Mouse (Mus musculus) heart, adult 8-10 months (tissue): Measurements from ENCODE around the gene Rgl2. TPM values are rescaled to one million over a fixed set of nuclear protein-coding genes. Genes with fewer than 3 reads are reported as not detected.

Source experiments
- DNase-seq: peaks from one replicate; pipeline ENCODE4 v3.0.0; 2022; ENCODE audit warnings: low spot score
- total RNA-seq, 4 experiments: library from RNA; stranded (reverse); gene quantifications; 2 replicates each; pipeline ENCODE4 v1.2.4; 2022

Rgl2 gene
- total RNA-seq, 4 experiments from 2014 or later, result 29.8 to 35.1 (median 34.1) TPM

DNA sequence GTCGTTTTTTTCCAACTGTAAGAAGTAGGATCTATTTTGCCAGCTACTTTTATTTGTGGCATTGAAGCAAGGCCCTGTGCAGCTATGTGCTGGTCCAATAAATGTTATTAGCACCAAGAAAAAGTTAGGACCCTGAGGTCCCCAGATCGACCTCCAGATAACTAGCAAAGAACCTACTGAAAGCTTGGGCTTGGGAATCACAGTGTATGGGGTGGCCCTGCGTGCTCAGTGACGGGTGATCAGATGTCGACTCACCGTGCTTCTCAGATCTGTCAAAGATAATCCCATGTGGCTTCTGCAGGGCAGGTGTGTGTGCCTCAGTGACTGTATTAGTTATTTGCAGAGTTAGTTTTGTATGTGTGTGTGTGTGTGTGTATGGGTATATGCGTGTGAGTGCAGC, 8.0 kb upstream of the Rgl2 start:
- no peak for DNase-seq

DNA sequence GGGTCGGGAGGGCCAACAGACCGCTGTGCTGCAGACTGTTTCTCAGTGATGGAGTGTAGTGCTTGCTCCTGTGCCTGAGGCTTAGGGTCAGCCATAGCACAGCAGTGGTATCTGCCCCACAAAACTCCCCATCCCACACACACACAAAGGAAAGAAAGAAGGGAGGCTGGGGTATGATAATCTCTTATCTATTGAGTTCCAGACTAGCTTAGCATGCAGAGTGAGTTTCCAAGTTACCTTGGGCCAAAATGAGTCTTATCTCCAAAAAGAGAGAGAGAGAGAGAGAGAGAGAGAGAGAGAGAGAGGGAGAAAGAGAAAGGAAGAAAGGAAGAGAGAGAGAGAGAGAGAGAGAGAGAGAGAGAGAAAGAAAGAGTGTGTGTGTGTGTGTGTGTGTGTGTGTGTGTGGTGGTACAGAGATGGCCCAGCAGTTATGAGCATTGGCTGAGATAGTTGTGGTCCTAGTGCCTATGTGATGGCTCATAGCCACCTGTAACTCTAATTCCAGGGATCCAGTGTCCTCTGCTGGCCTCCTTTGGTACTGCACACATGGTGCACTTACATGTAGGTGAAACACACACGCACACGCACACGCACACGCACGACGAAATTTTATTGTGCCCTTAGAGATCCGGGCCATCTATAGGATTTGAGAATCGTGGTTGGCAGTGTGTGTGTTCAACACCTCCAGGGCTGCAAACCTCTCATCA, 4.6 kb upstream of the Rgl2 start:
- no peak for DNase-seq

DNA sequence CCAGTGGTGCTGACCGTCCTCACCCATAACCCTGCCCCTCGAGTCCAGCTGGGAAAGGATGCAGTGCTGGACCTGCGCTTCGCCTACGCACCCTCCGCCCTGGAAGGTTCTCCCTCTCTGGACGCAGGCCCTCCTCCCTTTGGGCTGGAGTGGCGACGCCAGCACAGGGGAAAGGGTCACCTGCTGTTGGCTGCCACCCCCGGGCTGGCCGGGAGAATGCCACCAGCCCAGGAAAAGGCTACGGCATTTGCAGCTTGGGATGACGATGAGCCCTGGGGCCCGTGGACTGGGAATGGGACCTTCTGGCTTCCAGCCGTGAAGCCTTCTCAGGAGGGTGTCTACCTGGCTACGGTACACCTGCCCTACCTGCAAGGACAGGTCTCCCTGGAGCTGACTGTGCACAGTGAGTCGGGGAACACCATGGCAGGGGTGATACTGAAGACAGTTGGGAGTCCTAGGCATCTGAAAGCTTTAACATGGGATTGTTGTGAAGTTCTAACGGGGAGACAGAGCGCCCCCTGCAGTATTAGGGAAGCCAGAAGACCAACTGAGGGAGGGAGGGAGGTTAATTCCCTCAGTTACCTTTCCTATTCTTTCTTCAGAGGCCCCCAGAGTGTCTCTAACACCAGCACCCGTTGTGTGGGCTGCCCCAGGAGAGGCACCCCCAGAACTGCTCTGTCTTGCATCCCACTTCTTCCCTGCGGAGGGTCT, 3.8 kb upstream of the Rgl2 start:
- DNase-seq, result no peak

DNA sequence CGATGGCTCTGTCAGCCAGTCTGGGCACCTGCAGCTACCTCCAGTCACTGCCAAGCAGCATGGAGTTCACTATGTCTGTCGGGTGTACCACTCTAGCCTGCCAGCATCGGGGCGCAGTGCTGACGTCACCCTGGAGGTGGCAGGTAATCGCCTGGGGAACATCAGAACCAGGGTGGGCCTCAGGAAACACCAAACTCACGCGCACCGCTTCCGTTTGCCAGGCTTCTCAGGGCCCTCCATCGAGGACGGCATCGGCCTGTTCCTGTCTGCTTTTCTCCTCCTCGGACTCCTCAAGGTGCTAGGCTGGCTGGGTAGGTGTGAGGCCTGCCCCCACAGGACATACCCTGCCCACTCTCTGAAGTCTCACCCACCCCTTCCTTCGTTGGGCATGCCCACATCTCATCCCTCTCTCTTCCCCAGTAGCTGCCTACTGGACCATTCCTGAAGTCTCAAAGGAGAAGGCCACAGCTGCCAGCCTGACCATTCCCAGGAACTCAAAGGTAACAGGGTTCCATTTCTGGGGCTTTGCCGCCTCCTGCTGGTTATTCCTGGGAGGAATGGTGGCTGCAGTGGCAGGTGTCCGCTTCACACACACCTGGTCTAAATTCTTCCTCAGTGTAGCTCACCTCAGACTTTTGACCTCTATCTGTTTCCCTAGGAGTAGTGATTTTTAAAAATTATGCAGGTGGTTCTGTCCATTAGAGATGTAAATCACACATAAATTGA, 3.0 kb upstream of the Rgl2 start:
- DNase-seq, result no peak

DNA sequence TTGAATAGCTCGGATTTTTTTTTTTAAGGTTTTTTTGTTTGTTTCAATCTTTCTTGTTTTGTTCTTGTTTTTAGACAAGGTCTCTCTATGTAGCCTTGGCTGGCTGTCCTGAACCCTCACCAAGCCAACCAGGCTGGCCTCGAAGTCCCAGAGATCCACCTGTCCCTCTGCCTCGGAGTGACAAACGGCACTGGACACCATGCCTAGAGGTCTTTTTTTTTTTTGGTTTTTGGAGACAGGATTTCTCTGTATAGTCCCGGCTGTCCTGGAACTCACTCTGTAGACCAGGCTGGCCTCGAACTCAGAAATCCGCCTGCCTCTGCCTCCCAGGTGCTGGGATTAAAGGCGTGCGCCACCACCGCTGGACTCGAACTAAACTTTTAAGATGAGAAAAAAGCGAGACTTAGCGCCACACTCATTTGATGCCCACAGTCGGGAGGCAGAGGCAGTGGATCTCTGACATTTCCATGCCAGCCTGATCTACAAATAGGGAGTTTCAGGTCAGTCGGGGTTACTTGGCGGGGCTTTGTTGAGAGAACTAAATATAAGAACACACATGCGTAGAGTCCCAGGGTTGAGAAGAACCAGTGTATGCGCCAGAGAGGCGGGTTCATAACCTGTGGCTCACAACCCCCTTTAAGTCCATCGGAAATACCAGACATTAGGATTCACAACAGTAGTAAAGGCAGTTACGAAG, 944 bp upstream of the Rgl2 start:
- no peak for DNase-seq

DNA sequence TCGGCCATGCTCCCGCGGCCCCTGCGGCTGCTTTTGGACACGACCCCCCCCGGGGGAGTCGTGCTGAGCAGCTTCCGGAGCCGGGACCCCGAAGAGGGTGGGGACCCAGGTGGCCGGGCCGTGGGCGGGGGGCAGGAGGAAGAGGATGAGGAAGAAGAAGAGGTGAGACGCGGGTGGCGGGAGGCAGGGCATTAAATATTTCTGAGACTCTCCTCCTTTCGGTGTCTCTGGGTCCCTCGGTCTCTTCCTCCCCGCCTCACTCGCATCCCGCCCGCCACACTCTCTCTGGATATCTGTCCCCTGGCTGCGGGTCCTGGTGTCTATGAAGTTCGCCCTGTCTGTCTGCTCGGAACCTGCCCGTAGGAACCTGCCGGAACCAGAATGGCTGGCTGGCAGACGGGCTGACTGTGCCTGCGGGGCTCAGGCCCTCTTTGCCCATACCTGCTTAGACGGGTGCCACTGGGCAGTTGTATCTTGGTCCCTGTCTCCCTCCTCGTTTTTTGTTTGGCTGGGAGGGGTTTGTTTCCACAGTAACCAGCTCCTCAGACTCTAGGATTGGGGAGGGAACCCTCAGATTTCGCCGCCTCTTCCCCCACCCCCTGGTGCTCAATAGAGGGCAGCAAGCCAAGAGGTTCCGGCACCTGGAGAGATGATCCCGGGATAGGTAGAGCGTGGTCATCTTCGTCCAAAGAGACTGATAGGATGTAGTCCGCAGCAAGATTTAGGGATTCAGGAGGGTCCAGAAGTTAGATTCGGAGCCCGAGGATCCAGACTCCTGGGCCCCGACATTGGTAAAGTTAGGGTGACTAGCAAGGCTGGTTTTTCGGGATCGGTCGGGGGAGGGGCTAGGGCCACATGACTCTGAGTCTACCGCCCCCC, 1.2 kb downstream of the Rgl2 start:
- DNase-seq, result peak; percentile 53

DNA sequence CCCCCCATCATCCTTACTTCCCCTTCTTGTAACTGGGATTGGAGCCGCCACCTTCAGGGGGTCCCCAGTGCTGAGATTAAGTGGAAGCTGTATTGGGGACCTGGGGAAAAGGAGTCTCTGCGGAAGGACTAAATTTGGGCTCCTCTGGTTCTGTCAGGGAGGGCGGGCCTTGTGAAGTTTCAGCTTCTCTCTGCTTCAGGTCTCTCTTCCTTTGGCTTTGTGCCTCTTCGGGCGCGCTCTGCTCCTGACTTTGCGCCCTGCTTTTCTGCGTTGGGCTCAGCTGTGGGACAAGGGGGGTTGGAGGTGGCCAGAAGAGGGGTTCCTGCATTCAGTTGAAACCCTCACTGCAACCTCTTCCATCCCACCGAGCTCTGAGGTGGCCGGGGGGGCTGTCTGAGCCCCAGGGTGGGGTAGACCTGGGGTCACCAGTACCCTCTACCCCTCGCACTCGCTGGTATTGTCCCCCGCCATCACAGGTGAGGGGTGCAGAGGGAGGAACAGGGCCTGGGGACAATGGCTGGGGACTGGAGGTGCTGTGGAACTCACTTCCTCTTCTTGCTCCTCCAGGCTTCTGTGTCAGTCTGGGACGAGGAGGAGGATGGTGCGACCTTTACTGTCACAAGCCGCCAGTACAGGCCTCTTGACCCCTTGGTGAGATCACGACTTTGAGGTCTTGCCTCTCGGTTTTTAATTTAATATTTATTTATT, 2.0 kb downstream of the Rgl2 start:
- no peak for DNase-seq

DNA sequence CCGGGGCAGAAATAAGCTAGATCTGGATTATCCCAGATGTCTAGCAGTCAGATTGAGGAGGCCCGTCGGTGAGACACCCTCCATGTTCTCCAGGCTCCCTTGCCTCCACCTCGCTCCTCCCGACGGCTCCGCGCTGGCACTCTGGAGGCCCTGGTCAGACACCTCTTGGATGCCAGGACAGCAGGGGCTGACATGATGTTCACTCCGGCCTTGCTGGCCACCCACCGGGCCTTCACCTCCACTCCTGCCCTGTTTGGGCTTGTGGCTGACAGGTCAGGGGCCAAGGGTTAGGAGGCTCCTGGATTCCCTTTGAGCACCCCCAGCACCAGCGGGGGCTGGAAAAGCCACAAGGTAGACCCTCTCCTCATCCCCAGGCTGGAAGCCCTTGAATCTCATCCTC, 2.6 kb downstream of the Rgl2 start:
- DNase-seq, result no peak

DNA sequence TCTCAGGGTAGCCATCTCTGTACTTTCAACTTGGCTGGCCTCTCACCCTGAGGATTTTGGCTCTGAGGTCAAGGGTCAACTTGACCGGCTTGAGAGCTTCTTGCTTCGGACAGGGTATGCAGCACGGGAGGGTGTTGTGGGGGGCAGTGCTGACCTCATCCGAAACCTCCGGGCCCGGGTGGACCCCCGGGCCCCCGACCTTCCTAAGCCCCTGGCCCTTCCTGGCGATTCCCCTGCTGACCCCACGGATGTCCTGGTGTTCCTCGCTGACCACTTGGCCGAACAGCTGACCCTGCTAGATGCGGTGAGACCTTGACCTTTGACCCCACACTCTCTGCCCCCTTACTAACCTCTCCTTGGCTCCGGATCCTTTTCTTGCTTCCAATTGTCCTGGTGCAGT, 3.1 kb downstream of the Rgl2 start:
- no peak for DNase-seq

DNA sequence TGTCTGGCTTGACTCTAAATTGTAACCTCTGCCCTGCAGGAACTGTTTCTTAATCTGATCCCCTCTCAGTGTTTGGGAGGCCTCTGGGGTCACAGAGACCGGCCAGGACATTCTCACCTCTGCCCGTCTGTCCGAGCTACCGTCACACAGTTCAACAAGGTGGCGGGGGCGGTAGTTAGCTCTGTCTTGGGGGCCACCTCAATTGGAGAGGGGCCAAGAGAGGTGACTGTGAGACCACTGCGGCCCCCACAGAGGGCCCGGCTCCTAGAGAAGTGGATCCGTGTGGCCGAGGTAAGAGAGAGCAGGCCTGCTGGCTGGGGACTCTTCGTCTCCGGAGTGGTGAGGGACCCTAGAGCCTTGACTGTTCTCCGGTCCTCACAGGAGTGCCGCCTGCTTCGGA, 3.6 kb downstream of the Rgl2 start:
- DNase-seq, result no peak

DNA sequence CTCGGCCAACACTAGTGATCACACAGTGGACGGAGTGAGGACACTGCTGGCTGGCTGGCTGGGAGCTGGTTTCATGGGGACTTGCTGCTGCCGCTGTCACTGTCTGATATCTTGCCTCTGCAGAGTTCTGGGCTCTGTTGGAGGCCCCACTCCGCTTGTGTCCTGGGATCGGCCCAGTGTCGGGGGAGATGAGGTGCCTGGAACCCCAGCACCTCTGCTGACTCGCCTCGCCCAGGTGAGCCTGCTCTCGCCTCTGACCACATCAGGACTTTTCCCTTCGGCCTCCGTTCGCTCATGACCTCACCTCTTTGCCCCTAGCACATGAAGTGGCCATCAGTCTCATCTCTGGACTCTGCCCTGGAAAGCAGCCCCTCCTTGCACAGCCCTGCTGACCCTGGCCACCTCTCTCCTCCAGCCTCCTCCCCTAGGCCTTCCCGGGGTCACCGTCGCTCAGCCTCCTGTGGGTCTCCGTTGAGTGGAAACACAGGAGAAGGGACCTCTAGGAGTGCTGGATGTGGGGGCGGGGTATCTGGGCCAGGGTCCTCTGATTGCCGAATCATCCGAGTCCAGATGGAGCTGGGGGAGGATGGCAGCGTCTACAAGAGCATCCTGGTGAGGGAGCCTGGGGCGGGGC, 6.2 kb downstream of the Rgl2 start:
- no peak for DNase-seq

DNA sequence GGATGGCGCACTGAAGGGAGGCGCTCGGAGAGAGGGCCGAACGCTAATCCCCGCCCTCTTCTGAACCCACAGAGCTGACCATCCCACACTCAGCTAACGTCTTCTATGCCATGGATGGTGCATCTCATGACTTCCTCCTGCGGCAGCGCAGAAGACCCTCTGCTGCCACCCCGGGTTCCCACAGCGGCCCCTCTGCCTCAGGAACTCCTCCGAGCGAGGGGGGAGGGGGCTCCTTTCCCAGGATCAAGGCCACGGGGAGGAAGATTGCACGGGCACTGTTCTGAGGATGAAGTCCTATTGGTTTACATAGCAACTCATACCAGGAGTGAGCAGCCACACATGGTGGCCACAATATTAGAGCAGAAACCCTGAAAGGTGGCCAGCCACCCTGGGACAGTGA, 7.7 kb downstream of the Rgl2 start:
- DNase-seq, result no peak

DNA sequence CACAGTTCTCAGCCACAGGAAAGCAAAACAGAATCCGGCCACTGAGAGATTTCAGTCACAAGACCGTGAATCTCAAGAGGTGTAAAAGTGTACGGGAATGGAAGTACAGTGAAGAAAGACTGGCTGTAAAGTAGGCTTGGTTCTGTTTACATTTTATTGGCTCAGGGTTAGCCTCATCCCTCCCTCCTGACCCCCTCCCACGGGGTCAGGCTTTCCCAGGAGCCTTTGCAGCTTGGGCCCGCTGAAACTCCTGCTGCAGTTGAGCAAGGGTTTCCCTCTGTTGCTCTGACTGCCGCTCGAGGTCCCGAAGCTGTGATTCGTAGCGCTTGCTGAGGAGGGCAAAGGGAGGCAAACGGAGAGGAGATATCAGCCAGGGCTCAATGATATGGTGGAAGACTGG, 9.4 kb downstream of the Rgl2 start:
- no peak for DNase-seq

DNA sequence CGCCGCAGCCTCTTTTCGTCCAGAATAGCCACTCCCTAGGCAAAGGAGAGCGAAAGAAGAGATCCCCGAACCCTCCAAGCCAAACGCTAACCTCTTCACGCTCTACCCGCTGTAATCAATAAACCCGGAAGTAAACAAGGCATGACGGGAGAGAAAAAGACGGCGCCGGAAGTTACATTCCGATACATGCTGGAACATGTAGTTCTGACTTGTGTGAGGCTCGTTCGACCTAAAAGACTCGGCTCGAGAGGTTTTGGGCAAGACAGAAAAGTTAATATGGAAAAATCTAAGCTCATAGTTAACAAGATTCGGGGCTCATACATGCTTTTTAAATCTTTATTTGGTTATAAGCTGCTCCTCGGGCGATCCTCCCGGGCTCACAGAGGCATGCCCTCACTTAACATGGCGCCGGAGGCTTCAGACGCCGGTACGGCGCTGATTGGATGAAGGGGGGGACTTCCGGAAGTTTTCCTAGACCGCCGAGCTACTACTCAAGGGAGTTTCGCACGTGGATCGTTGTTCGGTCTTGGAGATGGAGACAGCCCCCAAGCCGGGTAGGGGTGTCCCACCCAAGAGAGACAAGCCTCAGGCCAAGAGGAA, 11.0 kb downstream of the Rgl2 start, which contains the start of the genes Pfdn6 and Wdr46:
Pfdn6 (minus strand) TSS at position 138 of the 600 bp plus-strand sequence.
Wdr46 (plus strand) TSS at position 455 of the 600 bp plus-strand sequence.
- peak; percentile 93 for DNase-seq

DNA sequence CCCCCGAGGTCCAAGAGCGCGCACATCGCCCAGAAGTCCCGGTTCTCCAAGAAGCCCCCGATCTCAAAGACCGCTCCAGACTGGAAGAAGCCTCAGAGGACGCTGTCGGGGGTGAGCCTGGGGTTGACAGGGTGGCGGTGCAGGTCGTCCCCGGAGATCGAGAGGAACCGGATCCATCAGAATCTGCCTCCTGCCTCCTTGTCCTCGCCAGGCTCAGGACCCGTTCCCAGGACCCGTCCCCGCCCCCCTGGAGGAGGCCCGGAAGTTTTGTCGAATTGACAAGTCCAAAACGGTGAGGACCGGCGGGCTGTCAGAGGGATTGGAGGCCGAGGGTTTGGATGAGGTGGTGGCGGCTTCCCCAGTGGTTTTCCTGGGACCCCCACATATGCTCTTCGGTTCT, 11.6 kb downstream of the Rgl2 start:
- no peak for DNase-seq

DNA sequence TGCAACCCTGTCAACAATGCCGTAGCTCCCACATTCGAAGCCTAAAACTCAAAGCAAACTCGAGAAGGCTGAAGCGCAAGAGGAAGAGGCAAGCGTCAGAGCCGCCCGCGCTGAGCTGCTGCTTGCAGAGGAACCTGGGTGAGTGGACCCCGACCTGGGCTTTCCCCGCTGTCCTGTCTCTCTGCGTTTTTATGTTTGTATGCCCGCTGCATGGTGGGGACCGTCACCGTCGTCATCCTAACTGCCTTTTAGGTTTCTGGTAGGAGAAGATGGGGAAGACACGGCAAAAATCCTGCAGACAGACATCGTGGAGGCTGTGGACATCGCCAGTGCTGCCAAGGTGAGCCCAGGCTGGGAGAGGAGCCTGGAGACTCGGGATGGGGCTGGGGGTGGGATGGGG, 12.0 kb downstream of the Rgl2 start:
- no peak for DNase-seq

DNA sequence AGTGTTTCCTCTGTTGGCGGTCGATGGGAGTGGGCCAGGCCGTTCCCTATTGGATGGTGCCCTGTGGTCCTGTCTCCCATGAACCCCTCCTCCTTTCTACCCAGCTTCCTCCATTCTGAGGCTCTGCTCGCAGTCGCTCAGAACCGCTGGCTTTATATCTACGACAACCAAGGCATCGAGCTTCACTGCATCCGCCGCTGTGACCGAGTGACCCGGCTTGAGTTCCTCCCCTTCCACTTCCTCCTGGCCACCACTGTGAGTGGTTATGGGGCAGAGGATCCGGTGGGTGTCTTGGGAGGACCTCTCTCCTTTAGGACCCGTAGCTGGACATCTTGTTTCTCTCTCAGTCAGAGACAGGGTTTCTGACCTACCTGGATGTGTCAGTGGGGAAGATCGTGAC, 14.1 kb downstream of the Rgl2 start:
- DNase-seq, result no peak

DNA sequence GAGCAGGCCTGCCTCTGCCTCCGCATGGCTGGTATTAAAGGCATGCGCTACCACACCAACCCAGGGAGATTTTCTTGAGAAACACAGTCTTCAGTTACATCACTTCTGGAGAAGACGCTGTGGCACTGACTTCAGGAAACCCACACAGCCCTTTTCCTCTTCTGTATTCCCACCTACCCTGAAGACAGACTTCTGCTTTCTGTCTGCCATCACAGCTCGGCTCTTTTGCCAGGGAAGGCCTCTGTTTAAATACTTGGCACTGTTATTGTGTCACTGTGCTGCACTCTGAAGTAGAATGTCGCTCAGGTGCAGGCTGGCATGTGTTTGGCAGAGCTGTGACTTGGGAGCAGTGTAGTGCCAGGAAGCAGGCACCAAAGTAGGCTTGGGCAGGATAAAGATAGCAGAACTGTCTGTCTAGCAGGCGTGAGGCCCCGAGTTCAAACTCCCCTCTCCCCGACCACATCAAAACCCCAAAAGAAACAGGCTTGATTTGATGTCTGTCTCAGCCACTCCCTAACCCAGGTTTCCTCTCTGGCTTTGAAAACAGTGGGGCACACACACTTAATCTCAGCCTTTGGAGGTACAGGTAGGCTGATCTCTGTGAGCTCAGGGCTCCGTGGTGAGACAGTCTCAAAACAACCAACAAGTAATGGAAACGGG, 18.2 kb downstream of the Rgl2 start:
- no peak for DNase-seq
